Mouse (Mus musculus) cortical plate, adult 2 months (tissue): ENCODE measurements around the gene 4930438A08Rik. TPM values are rescaled to one million over a fixed set of nuclear protein-coding genes. Genes with fewer than 3 reads are reported as not detected.

Experiments
- H3K27ac ChIP-seq: fragments of 200-500 bp; 2 replicates; pipeline ENCODE4 v1.5.1; 2012; ENCODE audit warnings: low read length, control low read depth, inconsistent platforms; ENCODE audit not compliant: insufficient read depth
- H3K4me1 ChIP-seq: fragments of 200-500 bp; 2 replicates; pipeline ENCODE4 v1.6.1; 2011; ENCODE audit warnings: low read length; ENCODE audit not compliant: control insufficient read depth, insufficient read depth
- H3K4me3 ChIP-seq: fragments of 200-500 bp; 2 replicates; pipeline ENCODE4 v1.5.1; 2011; ENCODE audit warnings: mild to moderate bottlenecking, low read length, control low read depth; ENCODE audit not compliant: insufficient read depth
- CTCF ChIP-seq: fragments of 200-500 bp; IDR thresholded peaks from 2 replicates; pipeline ENCODE4 v1.5.1; 2011; ENCODE audit warnings: mild to moderate bottlenecking, control low read depth, low read length; ENCODE audit not compliant: insufficient read depth; ENCODE audit errors: extremely low read depth
- POLR2A ChIP-seq: fragments of 200-500 bp; IDR thresholded peaks from 2 replicates; pipeline ENCODE4 v1.6.1; 2011; ENCODE audit warnings: mild to moderate bottlenecking, low read length, control low read depth; ENCODE audit not compliant: insufficient read depth; ENCODE audit errors: extremely low read depth
- polyA plus RNA-seq: library from polyadenylated mRNA; depleted of rRNA; stranded (reverse); fragments of >200 nt; gene quantifications from 2 replicates; pipeline ENCODE4 v1.2.3, GENCODE M21; 2012

4930438A08Rik gene
- polyA plus RNA-seq, 1 experiment, result not detected

DNA sequence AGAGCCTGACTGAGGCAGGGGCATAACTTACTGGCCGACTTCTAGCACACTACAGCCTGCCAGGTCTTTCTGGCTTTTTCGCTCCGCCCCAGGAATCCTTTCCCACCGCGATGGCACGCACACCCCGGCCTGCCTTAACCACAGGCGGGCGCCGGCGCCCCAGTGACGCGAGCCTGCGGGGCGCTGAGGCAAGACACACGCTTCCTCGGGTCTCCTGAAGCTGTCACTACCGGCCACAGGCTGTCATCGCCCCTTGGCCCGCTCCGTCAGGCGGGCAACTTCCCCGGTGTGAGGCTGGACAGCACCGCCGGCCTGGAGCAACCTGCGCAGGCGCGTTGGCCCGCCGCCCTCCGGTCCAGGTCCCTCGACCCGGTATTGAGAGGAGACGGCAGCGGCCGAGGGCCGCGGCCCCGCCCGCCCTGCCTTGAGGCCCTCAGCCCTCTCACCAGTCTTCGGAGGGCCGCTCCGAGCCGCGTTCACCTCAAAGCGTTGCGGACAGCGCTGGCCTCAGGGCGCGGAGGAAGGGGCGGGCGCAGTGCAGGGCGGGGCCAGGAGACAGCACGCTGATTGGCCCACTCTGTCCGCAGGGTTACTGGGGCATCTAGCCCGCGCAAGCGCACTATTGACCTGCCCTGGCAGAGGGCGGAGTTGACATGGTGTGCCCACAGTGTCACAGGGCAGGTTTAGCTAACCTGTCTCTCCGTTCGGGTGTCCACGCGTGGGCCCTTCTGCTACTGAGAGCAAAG is 48.4 kb downstream of the 4930438A08Rik start:
- Histone ChIP-seq H3K4me3 (peak overlapping the region; percentile 59), H3K27ac (peak overlapping the region; percentile 90), H3K4me1 (no peaks in the 10 kb centered on the region)
- no peak for TF ChIP-seq CTCF
- TF ChIP-seq POLR2A, result peak; percentile 96

DNA sequence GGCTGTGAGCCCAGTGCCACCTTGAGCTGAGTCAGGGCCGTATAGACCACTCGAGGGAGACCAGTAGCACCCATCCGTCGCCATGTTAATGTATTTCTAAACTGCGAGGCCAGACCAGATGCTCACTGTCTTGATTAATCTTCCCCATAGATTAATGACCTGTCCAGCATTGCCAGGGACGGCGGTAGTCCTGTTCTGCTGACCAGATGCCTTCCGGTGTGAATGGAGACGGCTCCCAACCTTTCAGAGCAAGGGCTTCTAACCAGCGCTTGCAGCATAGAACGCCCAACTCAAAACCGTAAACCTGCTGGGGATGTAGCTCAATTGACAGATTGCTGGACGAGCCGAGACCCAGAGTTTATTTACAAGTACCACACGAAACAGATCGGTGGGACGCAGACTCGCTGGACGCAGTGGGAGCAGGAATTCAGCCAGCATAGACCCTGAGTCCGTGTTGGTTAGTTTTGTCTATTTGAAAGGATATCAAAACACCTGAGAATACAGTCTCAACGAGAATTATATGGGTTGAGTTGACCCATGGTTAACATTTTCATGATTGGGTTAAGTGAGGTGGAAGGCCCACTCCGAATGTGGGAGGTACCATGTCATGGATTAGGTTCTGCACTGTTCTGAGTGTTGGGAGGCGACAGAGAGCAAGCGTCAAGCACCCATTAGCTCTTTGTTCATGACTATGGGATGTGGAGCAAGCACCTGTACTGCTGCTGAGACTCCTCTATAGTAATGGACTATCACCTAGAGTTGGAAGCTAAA is 49.2 kb downstream of the 4930438A08Rik start:
- Histone ChIP-seq H3K27ac (peak overlapping the region; percentile 53), H3K4me1 (no peaks in the 10 kb centered on the region), H3K4me3 (peak overlapping the region; percentile 59)
- TF ChIP-seq CTCF, result no peak
- no peak for TF ChIP-seq POLR2A

DNA sequence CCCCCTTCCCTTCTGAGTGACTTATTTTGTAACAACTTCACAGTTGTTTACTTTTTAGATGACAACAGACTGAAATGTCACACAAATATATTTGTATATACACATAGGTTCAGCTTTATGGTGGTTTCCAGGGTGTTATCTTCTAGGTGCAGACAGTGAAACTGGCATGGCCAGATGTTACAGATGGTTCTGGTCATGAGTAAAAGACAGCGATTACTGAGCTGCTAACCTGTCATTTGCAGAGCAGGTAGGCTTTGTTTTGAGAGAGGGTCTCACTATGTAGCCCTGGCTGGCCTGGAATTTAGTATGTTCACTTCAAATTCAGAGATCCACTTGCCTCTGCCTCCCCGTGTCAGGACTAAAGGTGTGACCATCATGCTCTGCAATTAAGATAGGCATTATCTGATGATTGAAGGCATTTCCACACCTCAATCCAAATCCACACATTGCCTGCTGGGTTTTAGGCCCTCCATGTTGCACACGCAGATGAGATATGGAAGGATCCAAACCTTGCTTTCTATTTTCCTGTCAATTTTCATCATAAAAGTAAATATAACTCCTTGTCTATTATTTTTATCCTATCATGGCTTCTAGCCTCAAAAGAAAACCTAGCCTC is 50.1 kb downstream of the 4930438A08Rik start:
- TF ChIP-seq CTCF, result no peak
- no peak for TF ChIP-seq POLR2A
- H3K4me3 ChIP-seq, result no peak overlapping the region
- H3K4me1 ChIP-seq, result peaks cover 5% of the 10 kb centered on the region; the same call in 1 of the 2 replicates
- no peak overlapping the region for H3K27ac ChIP-seq

DNA sequence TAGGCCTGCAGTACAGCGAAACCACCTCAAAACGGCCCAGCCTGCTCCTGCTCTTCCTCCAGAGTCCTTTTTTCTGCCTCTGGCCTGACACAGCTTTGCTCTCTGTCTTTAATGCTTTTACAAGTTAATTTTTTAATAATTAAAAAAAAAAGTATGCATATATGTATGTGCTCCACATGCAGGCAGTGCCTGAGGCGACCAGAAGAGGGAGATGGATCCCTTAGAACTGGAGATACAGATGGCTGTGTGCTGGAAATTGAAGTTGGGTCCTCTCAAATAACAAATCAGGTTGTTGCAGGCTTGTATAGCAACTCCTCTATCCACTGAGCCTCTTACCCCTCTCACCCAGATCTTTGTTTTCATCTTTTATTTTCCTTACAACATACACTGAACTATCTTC is 52.2 kb downstream of the 4930438A08Rik start:
- TF ChIP-seq CTCF (0 out of 2 replicates have a peak, but pooled peaks have one; percentile 0), POLR2A (no peak)
- Histone ChIP-seq H3K27ac (no peak overlapping the region), H3K4me1 (peaks cover 6% of the 10 kb centered on the region; the same call in 1 of the 2 replicates), H3K4me3 (no peak overlapping the region)

DNA sequence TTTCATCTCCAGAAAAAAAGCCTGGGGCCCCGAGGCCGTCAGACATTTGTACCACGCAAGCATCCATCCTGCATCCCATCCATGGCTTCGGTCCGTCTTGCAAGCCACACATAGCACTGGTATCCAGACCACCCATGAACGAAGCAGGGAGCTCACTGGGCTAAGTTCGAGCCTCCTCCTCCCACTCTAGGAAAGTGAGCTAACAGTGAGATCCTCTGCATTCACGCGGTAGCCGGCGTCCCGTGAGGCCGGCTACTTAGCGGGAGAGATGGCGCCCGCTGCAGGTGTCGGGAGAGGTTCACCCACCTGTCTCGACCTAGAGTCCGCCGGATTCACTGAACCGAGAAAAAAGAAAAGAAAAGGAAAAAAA is 55.3 kb downstream of the 4930438A08Rik start:
- peaks cover 9% of the 10 kb centered on the region; the same call in 1 of the 2 replicates for H3K4me1 ChIP-seq
- peak overlapping the region; percentile 95 for H3K4me3 ChIP-seq
- TF ChIP-seq POLR2A (no peak), CTCF (no peak)
- 0 out of 2 replicates have a peak overlapping the region, but pooled peaks have one; percentile 9 for H3K27ac ChIP-seq

DNA sequence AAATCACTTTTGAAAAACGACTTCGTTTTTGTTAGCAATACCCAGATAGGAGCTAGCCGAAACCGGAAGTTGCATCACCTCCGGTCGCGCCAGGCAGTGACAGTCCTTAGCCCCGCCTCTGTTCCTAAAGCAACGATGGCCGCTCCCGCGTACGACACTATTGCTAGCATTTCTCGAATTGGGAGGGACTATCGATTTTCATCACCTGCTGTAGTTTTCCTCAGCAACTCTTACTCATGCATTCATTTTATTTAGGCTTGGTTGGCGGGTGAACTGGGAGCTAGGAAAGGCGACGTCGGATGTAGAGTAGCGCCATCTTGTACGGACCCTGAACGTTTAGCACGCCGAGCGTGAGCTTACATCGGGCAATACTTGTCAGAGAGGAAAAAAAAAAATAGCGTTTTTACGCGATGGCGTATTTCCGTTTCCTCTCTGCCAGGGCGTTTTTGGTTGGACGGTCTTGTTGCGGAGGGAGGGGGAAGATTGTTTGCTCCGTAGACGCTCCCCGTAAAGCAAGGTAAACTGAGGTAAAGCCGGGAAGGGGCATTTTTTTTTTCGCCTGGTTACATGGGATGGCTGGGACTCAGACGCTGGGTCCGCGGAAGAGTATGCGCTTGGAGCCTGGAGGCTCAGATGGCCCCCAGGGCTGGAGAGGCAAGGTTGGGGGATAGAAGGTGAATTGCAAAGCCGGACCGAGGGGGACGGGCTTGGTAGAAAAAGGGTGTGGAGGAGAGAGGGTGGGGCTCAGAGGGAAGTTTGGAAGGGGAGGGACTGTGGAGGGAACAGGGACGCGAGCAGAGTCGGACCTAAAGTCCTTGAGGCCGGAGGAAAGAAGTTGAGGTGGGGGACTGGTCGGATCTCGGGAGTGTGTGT is 55.9 kb downstream of the 4930438A08Rik start, which contains the start of the genes Zfp672 and Sh3bp5l:
Gene Zfp672 (minus strand): TSS at position 64 of the 873 bp plus-strand sequence.
Gene Sh3bp5l (plus strand): TSS at position 449 of the 873 bp plus-strand sequence.
- peak within 1 kb of the TSS; percentile 40; the same call in 1 of the 2 replicates for H3K27ac ChIP-seq
- peaks cover 9% of the 10 kb centered on the region; the same call in 1 of the 2 replicates for H3K4me1 ChIP-seq
- peak within 1 kb of the TSS; percentile 95 for H3K4me3 ChIP-seq
- TF ChIP-seq CTCF, result no peak
- peak; percentile 75 for TF ChIP-seq POLR2A

DNA sequence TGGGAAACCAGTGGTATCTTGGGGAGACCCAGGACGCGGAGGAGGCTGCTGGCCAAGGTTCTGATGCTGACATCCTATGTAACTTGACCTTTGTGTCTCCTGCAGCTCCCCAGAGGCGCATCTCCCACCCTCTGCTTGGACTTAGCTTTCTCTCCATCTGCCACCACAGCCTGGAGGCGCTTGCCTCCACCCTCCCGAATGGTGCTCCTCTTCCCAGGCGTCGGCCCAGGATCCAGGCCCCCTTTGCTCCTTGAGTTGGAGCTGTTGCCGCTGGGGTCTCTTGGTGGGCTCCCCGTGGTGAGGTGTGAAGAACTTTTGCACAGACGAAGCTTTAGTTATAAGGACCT is 56.5 kb downstream of the 4930438A08Rik start:
- Histone ChIP-seq H3K4me3 (peak overlapping the region; percentile 95), H3K27ac (no peak overlapping the region), H3K4me1 (peaks cover 9% of the 10 kb centered on the region; the same call in 1 of the 2 replicates)
- TF ChIP-seq POLR2A (no peak), CTCF (no peak)

DNA sequence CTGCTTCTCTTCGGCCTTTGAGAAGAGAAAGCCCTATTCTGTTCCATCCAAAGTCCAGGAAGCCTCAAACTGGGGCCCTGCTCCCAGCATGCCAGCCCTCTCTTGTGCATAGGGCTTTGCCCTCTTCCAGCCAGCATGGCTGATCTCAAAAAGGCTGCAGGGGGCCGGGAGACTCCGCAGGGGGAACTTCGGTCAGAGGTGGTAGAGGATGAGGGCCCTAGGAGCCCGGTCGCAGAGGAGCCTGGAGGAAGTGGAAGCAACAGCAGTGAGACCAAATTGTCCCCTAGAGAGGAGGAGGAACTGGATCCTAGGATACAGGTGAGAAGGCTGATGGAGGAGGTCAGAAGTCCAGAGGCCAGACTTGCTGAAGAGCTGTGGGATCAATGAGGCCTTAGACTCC is 56.9 kb downstream of the 4930438A08Rik start:
- TF ChIP-seq CTCF (no peak), POLR2A (no peak)
- peaks cover 9% of the 10 kb centered on the region; the same call in 1 of the 2 replicates for H3K4me1 ChIP-seq
- peak overlapping the region; percentile 95; the same call in 1 of the 2 replicates for H3K4me3 ChIP-seq
- H3K27ac ChIP-seq, result no peak overlapping the region
